Mouse (Mus musculus) inflammation-experienced regulatory T-cells, adult 6 months (primary cell): ENCODE measurements around the gene Mycbpap. TPM values are rescaled to one million over a fixed set of nuclear protein-coding genes. Genes with fewer than 3 reads are reported as not detected.

Experiments used
- ATAC-seq: one replicate; pipeline ENCODE4 v1.8.0; 2017
- polyA plus RNA-seq, 3 experiments: library from polyadenylated mRNA; unstranded; fragments of 100-300 nt; shearing (Covaris generic); gene quantifications; one replicate each; pipeline ENCODE4 v1.2.1; 2017

Mycbpap gene
- polyA plus RNA-seq, result not detected

GRCm38 (mm10) chr11:94521219-94521843, at the start of gene Mycbpap:
Gene Mycbpap, minus strand, starts transcription at chr11:94521742.
- no peak for ATAC-seq

GRCm38 (mm10) chr11:94570612-94571011, 49.1 kb upstream of the Mycbpap start:
- no peak for ATAC-seq

DNA sequence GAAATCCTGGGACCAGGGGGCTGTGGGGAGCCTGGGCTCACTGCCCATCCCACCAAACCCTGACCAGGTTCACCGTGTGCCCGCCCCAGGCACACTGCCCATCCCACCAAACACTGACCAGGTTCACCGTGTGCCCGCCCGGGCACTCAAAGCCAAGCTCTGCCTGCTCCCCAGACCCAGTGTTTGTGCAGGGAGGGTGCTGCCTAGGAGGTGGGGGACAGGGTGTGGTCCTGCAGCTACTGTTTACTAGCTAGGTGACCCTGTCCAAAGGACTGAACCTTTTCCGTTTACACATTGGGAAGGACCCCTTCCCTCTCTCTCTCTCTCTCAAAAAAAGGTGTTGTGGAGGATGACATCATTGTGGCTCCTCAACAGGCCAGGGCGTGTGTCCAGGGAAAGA, 45.8 kb upstream of the Mycbpap start:
- ATAC-seq, result no peak

DNA sequence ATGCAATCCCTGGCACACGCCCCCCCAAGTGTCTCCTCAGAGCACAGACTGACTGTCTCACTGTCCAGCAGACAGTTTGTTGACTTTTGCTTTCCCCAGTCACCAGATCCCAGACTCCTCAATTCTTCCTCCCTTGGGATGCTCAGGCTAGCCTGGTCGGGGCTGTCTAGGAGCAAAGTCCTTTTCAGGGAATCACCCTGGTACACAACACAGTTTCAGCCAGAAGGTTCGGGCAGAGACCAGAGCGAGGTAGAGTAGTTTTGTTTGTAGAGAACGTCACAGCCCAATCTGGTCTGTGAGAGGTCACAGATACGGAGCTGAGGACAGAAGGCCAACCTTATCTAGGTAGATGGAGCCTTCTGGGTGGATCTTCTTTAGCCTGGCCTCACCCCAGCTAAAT, 45.0 kb upstream of the Mycbpap start:
- ATAC-seq, result no peak

GRCm38 (mm10) chr11:94565151-94565479, 43.6 kb upstream of the Mycbpap start:
- no peak for ATAC-seq

- peak; percentile 73 for ATAC-seq
Observed at GRCm38 (mm10) chr11:94564437-94565150, 43.1 kb upstream of the Mycbpap start, which contains the start of gene Chad. Gene Chad, plus strand, starts transcription at chr11:94565047.

DNA sequence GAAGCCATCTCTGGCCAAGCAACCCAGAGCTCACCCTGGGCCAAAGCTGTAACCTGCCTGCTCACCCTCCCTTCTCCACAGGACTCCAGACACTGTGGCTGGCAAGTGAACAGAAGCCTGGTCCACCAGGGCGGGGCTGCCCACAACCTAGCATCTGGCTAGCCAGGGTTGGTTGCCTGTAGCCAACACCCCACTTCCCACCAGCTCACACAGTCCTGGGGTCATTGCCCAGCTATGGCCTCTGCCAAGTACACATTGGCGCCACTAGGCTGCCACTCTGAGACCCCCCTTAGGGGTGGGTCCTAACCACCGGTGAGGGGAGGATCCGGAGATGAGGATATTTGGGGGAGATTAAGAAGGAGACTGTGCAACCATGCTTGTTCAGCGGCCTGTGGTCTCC, 42.3 kb upstream of the Mycbpap start:
- ATAC-seq, result no peak

DNA sequence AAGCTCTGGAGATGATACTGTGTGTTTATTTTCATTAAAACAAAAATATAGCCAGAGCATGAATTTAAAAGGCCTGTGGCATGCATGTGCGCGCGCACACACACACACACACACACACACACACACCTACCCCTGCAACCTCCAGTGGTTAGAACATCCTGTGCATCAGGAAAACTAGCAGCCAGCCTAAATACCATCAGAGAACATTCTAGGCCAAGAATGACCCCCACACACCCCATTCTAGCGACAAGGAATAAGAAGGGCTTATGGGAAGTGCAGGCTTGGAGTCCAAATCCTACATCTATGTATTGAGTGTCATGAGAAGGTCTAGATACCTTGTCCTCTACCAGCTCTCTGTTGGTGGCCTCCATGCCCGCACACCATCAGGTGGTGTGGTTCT, 41.8 kb upstream of the Mycbpap start:
- ATAC-seq, result no peak

- ATAC-seq, result no peak
Observed at GRCm38 (mm10) chr11:94558226-94558625, 36.7 kb upstream of the Mycbpap start.

GRCm38 (mm10) chr11:94550442-94550744, 28.9 kb upstream of the Mycbpap start:
- no peak for ATAC-seq

GRCm38 (mm10) chr11:94549691-94550441, 28.3 kb upstream of the Mycbpap start:
- ATAC-seq, result no peak

DNA sequence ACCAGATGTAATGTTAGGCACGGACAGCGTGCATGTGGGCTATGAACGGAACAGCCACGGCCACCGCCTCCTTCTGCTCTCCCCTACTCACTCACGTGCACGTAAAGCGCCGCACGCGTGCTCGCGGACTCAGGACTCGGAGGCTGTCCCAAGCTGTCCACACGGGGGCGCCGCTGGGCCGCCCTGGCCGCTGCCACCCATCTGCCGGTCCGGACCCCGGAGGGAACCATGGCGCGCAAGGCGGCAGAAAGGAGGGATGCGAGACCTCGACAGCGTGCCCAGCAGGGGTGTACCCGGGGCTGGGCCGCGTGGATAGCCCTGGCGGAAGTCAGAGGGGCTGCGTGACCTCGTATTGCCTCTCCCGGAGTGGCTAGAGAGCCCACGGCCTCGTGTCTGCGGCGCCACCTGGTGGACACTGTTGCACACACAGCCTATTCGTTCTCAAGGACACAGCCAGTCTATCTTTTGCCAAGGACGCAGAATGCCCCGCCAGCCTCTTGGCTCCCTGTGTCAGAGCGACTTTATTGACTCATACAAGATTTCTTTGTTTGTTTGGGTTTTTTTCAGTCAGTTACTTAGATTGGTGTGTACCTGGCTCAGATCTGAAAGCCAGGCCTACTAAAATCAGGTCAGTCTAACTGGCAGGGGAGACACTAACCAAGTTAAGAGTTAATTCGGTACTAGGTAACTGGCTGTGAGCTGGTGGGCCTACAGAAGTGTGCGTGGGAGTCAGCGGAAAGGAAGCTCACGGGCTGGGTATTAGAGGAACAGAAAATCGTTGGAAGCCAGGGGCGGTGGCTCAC, 27.5 kb upstream of the Mycbpap start, which contains the start of gene Rsad1:
Rsad1 (minus strand) TSS at position 368 of the 803 bp plus-strand sequence.
- peak; percentile 86 for ATAC-seq

- ATAC-seq, result peak; percentile 34
Observed at GRCm38 (mm10) chr11:94548041-94548784, 26.7 kb upstream of the Mycbpap start.

DNA sequence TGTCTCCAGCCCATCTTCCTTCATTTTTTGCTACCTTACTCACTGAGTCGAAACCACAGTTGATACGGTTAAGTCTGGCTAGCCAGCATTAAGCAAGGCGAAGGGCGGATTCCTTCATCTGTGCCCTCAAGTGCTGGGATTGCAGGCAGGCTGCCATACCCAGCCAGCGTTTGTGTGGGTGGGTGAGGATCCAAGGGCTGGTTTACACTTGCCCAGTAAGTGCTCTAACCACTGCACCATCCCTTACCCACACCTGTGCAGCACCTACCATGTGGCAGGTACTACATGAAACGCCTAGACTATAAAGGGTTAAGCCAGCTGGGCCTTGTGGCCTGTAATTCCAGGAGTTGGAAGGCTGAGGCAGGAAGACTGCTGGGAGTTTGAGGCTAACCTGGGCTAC, 25.7 kb upstream of the Mycbpap start:
- no peak for ATAC-seq

GRCm38 (mm10) chr11:94546381-94546780, 24.8 kb upstream of the Mycbpap start:
- ATAC-seq, result no peak

- ATAC-seq, result no peak
Observed at GRCm38 (mm10) chr11:94544422-94544821, 22.9 kb upstream of the Mycbpap start.

DNA sequence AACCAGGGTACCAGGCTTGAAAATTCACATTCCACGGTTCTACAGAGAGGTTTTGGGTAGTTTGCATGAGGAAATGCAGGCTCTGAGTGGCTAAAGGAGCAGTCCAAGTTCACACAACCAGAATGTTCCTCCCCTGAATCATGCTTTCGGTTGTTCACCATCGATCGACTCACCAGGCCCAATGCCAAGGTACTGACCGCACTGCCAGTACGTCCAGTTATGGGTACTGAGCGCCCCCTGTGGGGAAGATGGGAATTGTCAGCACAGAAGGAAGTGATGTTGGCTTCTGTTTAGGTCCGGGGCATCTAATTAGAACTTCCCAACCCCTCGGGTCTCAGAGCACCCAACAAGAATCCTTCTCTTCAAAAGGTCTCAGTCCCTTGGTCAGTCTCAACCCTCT, 22.4 kb upstream of the Mycbpap start:
- ATAC-seq, result no peak

DNA sequence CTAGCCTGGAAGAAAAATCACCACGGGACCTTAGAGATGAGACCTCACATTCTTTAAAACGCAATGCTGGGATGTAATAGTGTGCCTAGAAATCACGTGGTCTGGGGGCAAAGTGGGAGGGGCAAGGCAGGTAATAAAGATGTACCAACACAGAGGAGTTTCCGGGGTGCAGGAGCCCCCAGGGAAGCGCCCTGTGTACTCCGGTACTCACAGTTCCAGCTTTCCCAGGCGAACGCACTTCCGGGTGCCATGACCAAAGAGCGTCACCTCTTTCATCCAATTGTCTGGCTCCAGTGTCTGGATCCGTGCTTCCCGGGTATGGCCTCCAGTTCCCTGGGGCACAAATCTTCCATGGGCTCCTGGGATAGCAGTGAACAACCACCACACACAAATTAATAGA, 21.8 kb upstream of the Mycbpap start:
- ATAC-seq, result no peak

- ATAC-seq, result no peak
Observed at GRCm38 (mm10) chr11:94542400-94542799, 20.9 kb upstream of the Mycbpap start.

DNA sequence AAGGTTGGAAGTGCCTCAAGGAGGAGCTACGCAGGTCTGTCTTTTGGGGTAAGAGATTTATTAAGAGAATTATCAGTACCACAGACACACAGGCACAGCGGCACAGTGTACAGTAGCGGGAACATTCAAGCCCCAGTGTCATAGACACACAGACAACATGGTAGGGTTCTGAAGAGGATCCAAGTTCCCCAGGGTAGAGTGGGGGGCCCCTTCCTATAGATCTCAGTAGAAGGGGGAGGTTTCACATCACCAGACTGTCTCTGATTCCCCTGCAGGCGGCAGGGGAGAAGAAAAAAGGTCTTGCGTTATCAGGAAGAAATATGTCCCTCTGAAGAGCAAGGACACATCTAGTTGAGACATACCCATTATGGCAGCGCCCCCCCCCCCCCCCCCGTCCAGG, 18.2 kb upstream of the Mycbpap start:
- ATAC-seq, result no peak

DNA sequence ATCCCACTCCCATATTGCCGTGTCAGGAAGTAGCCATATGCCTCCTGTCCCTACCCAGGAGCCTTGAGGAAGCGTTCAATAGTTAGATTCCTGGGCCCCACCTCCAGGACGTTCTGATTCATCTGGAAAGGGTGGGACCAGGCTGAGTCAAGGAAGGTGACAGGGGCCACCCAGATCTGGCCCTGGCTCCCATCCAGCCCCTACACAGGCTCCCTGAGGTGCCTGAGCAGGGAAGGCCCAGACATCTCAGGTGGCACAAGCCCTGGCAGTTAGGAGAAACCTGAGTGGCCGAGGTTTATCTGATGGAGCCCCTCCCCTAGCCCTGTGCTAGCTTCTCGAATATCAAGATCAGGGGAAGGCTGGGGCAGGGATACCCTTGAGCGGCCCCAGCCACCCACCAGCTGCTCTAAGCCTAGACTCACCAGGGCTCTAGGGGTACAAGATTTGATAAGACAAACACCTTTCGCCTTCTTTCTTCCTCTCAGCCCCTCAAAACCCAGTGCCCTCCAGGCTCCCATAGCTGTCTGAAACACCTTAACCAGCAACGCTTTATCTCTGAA, 17.3 kb upstream of the Mycbpap start:
- no peak for ATAC-seq

DNA sequence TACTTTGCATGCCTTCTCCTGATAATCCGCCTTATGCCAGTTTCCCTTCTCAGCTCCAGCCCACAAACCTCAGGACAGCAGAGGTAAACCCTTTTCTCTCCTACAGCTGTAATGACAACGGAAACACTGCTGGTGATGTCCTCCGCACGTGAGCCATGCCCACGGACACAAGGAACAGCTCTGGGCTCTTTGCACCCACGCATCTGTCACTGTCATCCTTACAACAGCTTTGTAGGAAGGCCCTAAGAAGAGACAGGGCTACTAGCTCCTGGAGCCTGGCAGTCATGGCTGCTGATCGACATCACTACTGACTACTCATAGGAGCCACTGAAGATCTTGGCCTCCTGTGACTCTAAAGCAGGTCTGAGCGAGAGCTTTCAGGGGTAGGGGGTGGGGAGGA, 11.6 kb upstream of the Mycbpap start:
- no peak for ATAC-seq
